Mouse (Mus musculus) hindbrain, embryonic 16.5 days (tissue): ENCODE results near the gene Ksr1. TPM values are rescaled to one million over a fixed set of nuclear protein-coding genes. Genes with fewer than 3 reads are reported as not detected.

Source experiments
- ATAC-seq: fragments of 200-750 bp; cut with Nextera tagmentation; 2 replicates; pipeline ENCODE4 v1.8.0; 2017; ENCODE audit warnings: moderate TSS enrichment, moderate library complexity
- H3K27ac ChIP-seq: fragments of 300-500 bp; sonication (generic); 2 replicates; pipeline ENCODE4 v1.5.1; 2014; ENCODE audit warnings: low read depth, mild to moderate bottlenecking, control low read depth, low read length, moderate library complexity
- H3K27me3 ChIP-seq: fragments of 300-500 bp; sonication (generic); replicated peaks from 2 replicates; pipeline ENCODE4 v1.6.1; 2014; ENCODE audit warnings: low read length; ENCODE audit not compliant: control insufficient read depth, insufficient read depth
- H3K36me3 ChIP-seq: fragments of 300-500 bp; sonication (generic); 2 replicates; pipeline ENCODE4 v1.6.1; 2014; ENCODE audit warnings: mild to moderate bottlenecking, low read length, moderate library complexity, mixed read lengths; ENCODE audit not compliant: control insufficient read depth, insufficient read depth
- H3K4me1 ChIP-seq: fragments of 300-500 bp; sonication (generic); 2 replicates; pipeline ENCODE4 v1.6.1; 2014; ENCODE audit warnings: low read depth, low read length; ENCODE audit not compliant: control insufficient read depth, insufficient read depth
- H3K4me2 ChIP-seq: fragments of 300-500 bp; sonication (generic); 2 replicates; pipeline ENCODE4 v1.6.1; 2014; ENCODE audit warnings: mild to moderate bottlenecking, low read length, control low read depth, moderate library complexity
- H3K4me3 ChIP-seq: fragments of 300-500 bp; sonication (generic); 2 replicates; pipeline ENCODE4 v1.5.1; 2014; ENCODE audit warnings: mild to moderate bottlenecking, low read length, control low read depth, moderate library complexity
- H3K9ac ChIP-seq: fragments of 300-500 bp; sonication (generic); 2 replicates; pipeline ENCODE4 v1.6.1; 2014; ENCODE audit warnings: low read depth, mild to moderate bottlenecking, control low read depth, low read length, moderate library complexity
- H3K9me3 ChIP-seq: fragments of 300-500 bp; sonication (generic); 2 replicates; pipeline ENCODE4 v1.6.1; 2014; ENCODE audit warnings: mild to moderate bottlenecking, low read length, moderate library complexity; ENCODE audit not compliant: control insufficient read depth
- WGBS: fragments of 180-500 bp; shearing (Covaris S2); extraction: QIAGEN DNeasy Blood & Tissue Kit; methylation state at CpG from one replicate; pipeline ENCODE4 v1.1.7; 2014; 5-methylcytosine and 5-hydroxymethylcytosine counted together
- polyA plus RNA-seq: library from polyadenylated mRNA; unstranded; fragments of >200 nt; fragmentation: Nextera tagmentation; extraction: Ambion mirVana; gene quantifications from 2 replicates; pipeline ENCODE4 v1.2.1, GENCODE M21; 2015

Gene Ksr1
- polyA plus RNA-seq, 1 experiment from 2014 or later = 4.4 TPM

GRCm38 (mm10) chr11:79120087-79120486 lies 26.1 kb downstream of the Ksr1 start:
- WGBS = 72% methylated on average over 3 of the region's 3 CpGs
- H3K36me3 ChIP-seq = no peaks in the 10 kb centered on the region
- H3K4me2 ChIP-seq = no peak overlapping the region
- ATAC-seq = no peak
- no peak overlapping the region for H3K9ac ChIP-seq
- no peak overlapping the region for H3K27ac ChIP-seq
- no peaks in the 10 kb centered on the region for H3K27me3 ChIP-seq
- peaks cover 15% of the 10 kb centered on the region for H3K4me1 ChIP-seq
- H3K9me3 ChIP-seq = no peaks in the 10 kb centered on the region
- no peak overlapping the region for H3K4me3 ChIP-seq

- H3K27me3 ChIP-seq = no peaks in the 10 kb centered on the region
- no peak overlapping the region for H3K4me3 ChIP-seq
- H3K4me1 ChIP-seq = peaks cover 15% of the 10 kb centered on the region
- no peak overlapping the region for H3K27ac ChIP-seq
- WGBS = 69% methylated on average over 5 of the region's 5 CpGs
- H3K9me3 ChIP-seq = no peaks in the 10 kb centered on the region
- no peak for ATAC-seq
- H3K4me2 ChIP-seq = no peak overlapping the region
- H3K36me3 ChIP-seq = no peaks in the 10 kb centered on the region
- no peak overlapping the region for H3K9ac ChIP-seq
These were observed 27.3 kb downstream of the Ksr1 start for GRCm38 (mm10) chr11:79118918-79119377.

- H3K9ac ChIP-seq = peak overlapping the region; percentile 19; the same call in 1 of the 2 replicates
- no peak overlapping the region for H3K4me3 ChIP-seq
- no peak overlapping the region for H3K4me2 ChIP-seq
- H3K27me3 ChIP-seq = no peaks in the 10 kb centered on the region
- 18% methylated on average over 9 of the region's 9 CpGs for WGBS
- peak overlapping the region; percentile 45 for H3K27ac ChIP-seq
- ATAC-seq = peak; percentile 79
- H3K9me3 ChIP-seq = no peaks in the 10 kb centered on the region
- H3K36me3 ChIP-seq = no peaks in the 10 kb centered on the region
- peaks cover 15% of the 10 kb centered on the region for H3K4me1 ChIP-seq
These were observed 29.5 kb downstream of the Ksr1 start for GRCm38 (mm10) chr11:79116665-79117064.

DNA sequence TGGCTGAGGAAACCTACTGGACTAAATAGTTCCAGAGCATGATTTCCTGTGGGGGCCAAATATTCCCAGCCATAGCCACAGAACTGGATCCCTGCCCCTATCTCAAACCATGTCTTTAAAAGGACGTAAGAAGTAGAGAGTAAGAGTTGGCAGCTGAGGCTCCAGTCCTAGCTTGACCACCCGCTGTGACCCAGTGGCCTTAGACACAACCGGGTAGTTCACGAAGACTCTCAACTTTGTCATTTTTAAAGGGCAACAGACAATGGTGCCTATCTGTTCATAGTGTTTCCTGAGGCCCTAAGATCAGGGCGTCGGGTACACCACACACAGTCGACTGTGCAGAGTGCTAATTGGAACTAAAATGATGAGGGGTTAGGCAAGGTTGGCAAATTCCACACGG lies 30.5 kb downstream of the Ksr1 start:
- Histone ChIP-seq H3K27ac (no peak overlapping the region), H3K4me1 (peaks cover 15% of the 10 kb centered on the region), H3K27me3 (no peaks in the 10 kb centered on the region), H3K9ac (no peak overlapping the region), H3K4me2 (no peak overlapping the region), H3K4me3 (no peak overlapping the region), H3K9me3 (no peaks in the 10 kb centered on the region), H3K36me3 (no peaks in the 10 kb centered on the region)
- no peak for ATAC-seq
- 67% methylated on average over 8 of the region's 8 CpGs for WGBS

GRCm38 (mm10) chr11:79114061-79114460 lies 32.1 kb downstream of the Ksr1 start:
- Histone ChIP-seq H3K27ac (no peak overlapping the region), H3K36me3 (no peaks in the 10 kb centered on the region), H3K9me3 (no peaks in the 10 kb centered on the region), H3K27me3 (no peaks in the 10 kb centered on the region), H3K9ac (no peak overlapping the region), H3K4me1 (peaks cover 15% of the 10 kb centered on the region), H3K4me2 (no peak overlapping the region), H3K4me3 (no peak overlapping the region)
- ATAC-seq = no peak
- 62% methylated on average over 6 of the region's 6 CpGs for WGBS

DNA sequence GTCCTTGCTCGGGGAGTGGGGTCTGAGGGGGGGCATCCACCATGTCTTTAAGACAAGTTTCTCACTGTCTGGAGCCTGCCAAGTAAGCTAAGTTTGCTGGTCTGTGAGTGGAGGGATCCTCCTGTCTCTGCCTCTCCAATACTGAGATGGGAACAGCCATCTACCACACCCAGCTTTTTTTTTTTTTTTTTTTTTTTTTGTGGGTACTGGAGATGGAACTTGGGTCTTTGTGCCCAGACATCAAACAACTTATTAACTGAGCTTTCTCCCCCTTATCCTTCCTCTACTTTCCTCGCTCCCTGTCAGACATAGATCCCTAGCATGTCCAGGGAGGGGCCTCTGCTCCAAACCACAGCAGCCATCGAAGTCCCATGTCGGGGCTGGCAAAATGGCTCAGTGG lies 32.8 kb downstream of the Ksr1 start:
- H3K9ac ChIP-seq = no peak overlapping the region
- no peaks in the 10 kb centered on the region for H3K36me3 ChIP-seq
- no peaks in the 10 kb centered on the region for H3K27me3 ChIP-seq
- 84% methylated on average over 4 of the region's 4 CpGs for WGBS
- H3K4me3 ChIP-seq = no peak overlapping the region
- H3K9me3 ChIP-seq = no peaks in the 10 kb centered on the region
- ATAC-seq = no peak
- H3K27ac ChIP-seq = no peak overlapping the region
- peaks cover 15% of the 10 kb centered on the region for H3K4me1 ChIP-seq
- no peak overlapping the region for H3K4me2 ChIP-seq

- no peak for ATAC-seq
- 65% methylated on average over 19 of the region's 19 CpGs for WGBS
- no peaks in the 10 kb centered on the region for H3K9me3 ChIP-seq
These were observed 33.5 kb downstream of the Ksr1 start for GRCm38 (mm10) chr11:79112559-79113302.

GRCm38 (mm10) chr11:79111864-79112558 lies 34.2 kb downstream of the Ksr1 start:
- no peak overlapping the region for H3K4me3 ChIP-seq
- WGBS = 89% methylated on average over 10 of the region's 10 CpGs
- ATAC-seq = no peak
- no peak overlapping the region for H3K27ac ChIP-seq
- no peaks in the 10 kb centered on the region for H3K36me3 ChIP-seq
- no peak overlapping the region for H3K4me2 ChIP-seq
- no peak overlapping the region for H3K9ac ChIP-seq
- no peaks in the 10 kb centered on the region for H3K9me3 ChIP-seq
- peaks cover 15% of the 10 kb centered on the region for H3K4me1 ChIP-seq
- H3K27me3 ChIP-seq = no peaks in the 10 kb centered on the region

More at GRCm38 (mm10) chr11:79112559-79113302, 33.5 kb downstream of the Ksr1 start:
- no peaks in the 10 kb centered on the region for H3K27me3 ChIP-seq
- peaks cover 15% of the 10 kb centered on the region for H3K4me1 ChIP-seq
- H3K27ac ChIP-seq = no peak overlapping the region
- no peak overlapping the region for H3K4me3 ChIP-seq
- no peaks in the 10 kb centered on the region for H3K36me3 ChIP-seq
- no peak overlapping the region for H3K9ac ChIP-seq
- no peak overlapping the region for H3K4me2 ChIP-seq

- Histone ChIP-seq H3K9me3 (no peaks in the 10 kb centered on the region), H3K9ac (no peak overlapping the region), H3K27me3 (no peaks in the 10 kb centered on the region), H3K4me2 (no peak overlapping the region), H3K27ac (no peak overlapping the region), H3K4me1 (peaks cover under 1% of the 10 kb centered on the region; the same call in 1 of the 2 replicates), H3K4me3 (no peak overlapping the region), H3K36me3 (no peaks in the 10 kb centered on the region)
- no peak for ATAC-seq
- 81% methylated on average over 4 of the region's 4 CpGs for WGBS
These were observed 35.8 kb downstream of the Ksr1 start for GRCm38 (mm10) chr11:79110446-79110845.
